Mouse (Mus musculus) neural tube, embryonic 13.5 days (tissue): ENCODE results near the gene OR5BS1P. TPM values are rescaled to one million over a fixed set of nuclear protein-coding genes. Genes with fewer than 3 reads are reported as not detected.
"Not testable (repeated sequence)": the region's sequence is repeated elsewhere in the genome, so short reads cannot be mapped to it uniquely, and the experiment has no call there.

ENCODE experiments used
- ATAC-seq: fragments of 200-750 bp; cut with Nextera tagmentation; 2 replicates; pipeline ENCODE4 v1.8.0; 2017; ENCODE audit warnings: low read depth, mild to moderate bottlenecking, moderate TSS enrichment, moderate library complexity
- H3K27ac ChIP-seq: fragments of 300-500 bp; sonication (generic); replicated peaks from 2 replicates; pipeline ENCODE4 v1.5.1; 2015; ENCODE audit warnings: moderate library complexity, mild to moderate bottlenecking, inconsistent platforms
- H3K27me3 ChIP-seq: fragments of 300-500 bp; sonication (generic); 2 replicates; pipeline ENCODE4 v1.6.1; 2015; ENCODE audit warnings: mild to moderate bottlenecking, inconsistent platforms
- H3K36me3 ChIP-seq: fragments of 300-500 bp; sonication (generic); 2 replicates; pipeline ENCODE4 v1.6.1; 2015; ENCODE audit warnings: mild to moderate bottlenecking, inconsistent platforms
- H3K4me1 ChIP-seq: fragments of 300-500 bp; sonication (generic); replicated peaks from 2 replicates; pipeline ENCODE4 v1.6.1; 2015; ENCODE audit warnings: inconsistent platforms
- H3K4me2 ChIP-seq: fragments of 300-500 bp; sonication (generic); 2 replicates; pipeline ENCODE4 v1.6.1; 2015; ENCODE audit warnings: inconsistent platforms, mild to moderate bottlenecking, moderate library complexity
- H3K4me3 ChIP-seq: fragments of 300-500 bp; sonication (generic); 2 replicates; pipeline ENCODE4 v1.5.1; 2015; ENCODE audit warnings: mild to moderate bottlenecking, inconsistent platforms
- H3K9ac ChIP-seq: fragments of 300-500 bp; sonication (generic); 2 replicates; pipeline ENCODE4 v1.6.1; 2015; ENCODE audit warnings: moderate library complexity, mild to moderate bottlenecking, inconsistent platforms
- H3K9me3 ChIP-seq: fragments of 300-500 bp; sonication (generic); 2 replicates; pipeline ENCODE4 v1.6.1; 2016; ENCODE audit warnings: inconsistent platforms
- WGBS: fragments of 180-500 bp; shearing (Covaris S2); methylation state at CpG from one replicate; pipeline ENCODE4 v1.1.7; 2015; 5-methylcytosine and 5-hydroxymethylcytosine counted together
- polyA plus RNA-seq: library from polyadenylated mRNA; unstranded; fragments of >200 nt; fragmentation: Nextera tagmentation; extraction: Ambion mirVana; gene quantifications from 2 replicates; pipeline ENCODE4 v1.2.1, GENCODE M21; 2015

Gene OR5BS1P
- not detected in 2 replicates for polyA plus RNA-seq

GRCm38 (mm10) chr15:98469596-98469995, at the start of gene OR5BS1P:
Gene OR5BS1P, plus strand, starts transcription at chr15:98469896.
- no peaks in the 10 kb centered on the region for H3K36me3 ChIP-seq
- no peak within 1 kb of the TSS for H3K4me2 ChIP-seq
- ATAC-seq, result no peak
- no peaks in the 10 kb centered on the region for H3K27me3 ChIP-seq
- 88% methylated on average over 4 of the region's 4 CpGs for WGBS
- H3K4me3 ChIP-seq, result no peak within 1 kb of the TSS
- no peak within 1 kb of the TSS for H3K27ac ChIP-seq
- no peak within 1 kb of the TSS for H3K9ac ChIP-seq
- no peaks in the 10 kb centered on the region for H3K4me1 ChIP-seq
- H3K9me3 ChIP-seq, result no peaks in the 10 kb centered on the region

- H3K4me1 ChIP-seq, result peaks cover 12% of the 10 kb centered on the region; the same call in 1 of the 2 replicates
- WGBS, result 79% methylated on average over 4 of the region's 4 CpGs
- no peak overlapping the region for H3K27ac ChIP-seq
- no peaks in the 10 kb centered on the region for H3K36me3 ChIP-seq
- H3K4me3 ChIP-seq, result no peak overlapping the region
- no peaks in the 10 kb centered on the region for H3K27me3 ChIP-seq
- no peak for ATAC-seq
- H3K9ac ChIP-seq, result no peak overlapping the region
- no peaks in the 10 kb centered on the region for H3K9me3 ChIP-seq
- no peak overlapping the region for H3K4me2 ChIP-seq
Measured at GRCm38 (mm10) chr15:98420897-98421296, 48.8 kb upstream of the OR5BS1P start.

DNA sequence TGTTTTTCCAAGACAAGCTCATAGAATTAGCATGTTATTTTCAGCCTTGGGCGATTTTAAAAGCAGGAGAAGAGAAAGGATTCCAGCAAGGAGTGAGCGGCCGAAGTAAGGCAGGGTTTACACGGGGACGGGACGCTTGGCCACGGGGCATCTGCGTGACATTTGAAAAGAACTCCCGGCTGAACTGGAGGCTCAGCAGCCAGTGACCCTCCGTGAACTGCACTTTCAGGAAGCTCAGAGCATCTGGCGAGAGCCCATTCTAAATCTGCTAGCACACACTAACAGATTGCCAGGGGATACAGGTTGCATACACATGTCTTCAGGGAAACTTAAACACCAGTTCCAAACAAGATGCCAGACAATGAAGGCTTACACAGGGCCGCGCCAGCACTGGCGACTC, 45.4 kb upstream of the OR5BS1P start:
- WGBS, result 61% methylated on average over 14 of the region's 14 CpGs
- H3K36me3 ChIP-seq, result no peaks in the 10 kb centered on the region
- no peak overlapping the region for H3K27ac ChIP-seq
- no peaks in the 10 kb centered on the region for H3K9me3 ChIP-seq
- H3K4me2 ChIP-seq, result no peak overlapping the region
- no peaks in the 10 kb centered on the region for H3K27me3 ChIP-seq
- ATAC-seq, result no peak
- H3K4me1 ChIP-seq, result peaks cover 12% of the 10 kb centered on the region; the same call in 1 of the 2 replicates
- no peak overlapping the region for H3K4me3 ChIP-seq
- H3K9ac ChIP-seq, result no peak overlapping the region

GRCm38 (mm10) chr15:98424753-98425152, 44.9 kb upstream of the OR5BS1P start:
- ATAC-seq, result no peak
- Histone ChIP-seq H3K27ac (no peak overlapping the region), H3K9me3 (no peaks in the 10 kb centered on the region), H3K36me3 (no peaks in the 10 kb centered on the region), H3K4me3 (no peak overlapping the region), H3K27me3 (no peaks in the 10 kb centered on the region), H3K4me1 (peaks cover 12% of the 10 kb centered on the region; the same call in 1 of the 2 replicates), H3K4me2 (no peak overlapping the region), H3K9ac (no peak overlapping the region)
- WGBS, result 60% methylated on average over 6 of the region's 6 CpGs

- H3K9ac ChIP-seq, result no peak overlapping the region
- H3K4me3 ChIP-seq, result no peak overlapping the region
- no peak overlapping the region for H3K27ac ChIP-seq
- no peaks in the 10 kb centered on the region for H3K36me3 ChIP-seq
- H3K9me3 ChIP-seq, result no peaks in the 10 kb centered on the region
- H3K4me1 ChIP-seq, result peaks cover 12% of the 10 kb centered on the region; the same call in 1 of the 2 replicates
- no peak overlapping the region for H3K4me2 ChIP-seq
- H3K27me3 ChIP-seq, result no peaks in the 10 kb centered on the region
- WGBS, result 24% methylated on average over 7 of the region's 7 CpGs
- no peak for ATAC-seq
Measured at GRCm38 (mm10) chr15:98425188-98425587, 44.5 kb upstream of the OR5BS1P start.

DNA sequence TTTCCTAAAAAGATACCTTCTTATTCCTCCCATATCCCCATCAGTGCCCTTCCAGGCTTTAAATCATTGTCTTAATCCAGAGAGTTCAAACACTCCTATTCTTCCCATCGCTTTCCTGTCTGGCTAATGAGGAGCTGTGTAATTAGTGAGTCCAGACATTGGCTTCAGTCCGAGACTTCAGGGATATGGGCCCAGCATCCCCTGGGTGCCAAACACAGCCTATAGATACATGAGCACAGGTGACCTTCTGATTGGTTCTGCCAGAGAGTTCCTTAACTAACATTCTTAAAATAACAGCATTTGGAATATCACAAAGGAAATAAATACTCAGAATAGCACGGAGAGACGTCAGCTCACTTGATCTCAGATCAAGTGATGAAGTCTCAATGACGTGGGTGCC, 38.8 kb upstream of the OR5BS1P start, which contains the start of gene Olfr282:
TSS of gene Olfr282 (plus strand) at position 301 of the 400 bp plus-strand sequence.
- not testable (repeated sequence) for H3K4me1 ChIP-seq, H3K4me2 ChIP-seq, H3K4me3 ChIP-seq, H3K27me3 ChIP-seq, H3K9me3 ChIP-seq, H3K27ac ChIP-seq, H3K36me3 ChIP-seq, ATAC-seq, H3K9ac ChIP-seq
- WGBS, result 72% methylated on average over 5 of the region's 5 CpGs

- no peak overlapping the region for H3K27ac ChIP-seq
- H3K4me3 ChIP-seq, result no peak overlapping the region
- 84% methylated on average over 3 of the region's 3 CpGs for WGBS
- H3K4me1 ChIP-seq, result no peaks in the 10 kb centered on the region
- no peak overlapping the region for H3K4me2 ChIP-seq
- no peak for ATAC-seq
- H3K9me3 ChIP-seq, result no peaks in the 10 kb centered on the region
- H3K36me3 ChIP-seq, result no peaks in the 10 kb centered on the region
- H3K27me3 ChIP-seq, result no peaks in the 10 kb centered on the region
- H3K9ac ChIP-seq, result no peak overlapping the region
Measured at GRCm38 (mm10) chr15:98444561-98444960, 25.1 kb upstream of the OR5BS1P start.

DNA sequence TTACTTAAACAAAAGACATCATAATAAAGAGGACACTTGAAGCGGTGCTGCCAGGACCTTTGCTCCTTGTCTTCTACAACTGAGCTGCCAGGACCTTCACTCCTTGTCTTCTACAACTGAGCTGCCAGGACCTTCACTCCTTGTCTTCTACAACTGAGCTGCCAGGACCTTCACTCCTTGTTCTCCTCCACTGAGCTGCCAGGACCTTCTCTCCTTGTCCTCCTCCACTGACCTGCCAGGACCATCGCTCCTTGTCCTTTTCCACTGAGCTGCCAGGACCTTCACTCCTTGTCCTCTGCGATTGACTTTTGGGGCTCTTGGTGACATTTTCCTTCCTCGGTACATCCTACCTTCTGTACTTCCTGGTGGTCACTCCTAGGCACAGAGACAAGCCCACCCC, 21.2 kb upstream of the OR5BS1P start:
- H3K27me3 ChIP-seq, result no peaks in the 10 kb centered on the region
- no peaks in the 10 kb centered on the region for H3K9me3 ChIP-seq
- no peaks in the 10 kb centered on the region for H3K36me3 ChIP-seq
- H3K4me3 ChIP-seq, result no peak overlapping the region
- H3K9ac ChIP-seq, result no peak overlapping the region
- H3K27ac ChIP-seq, result no peak overlapping the region
- no peak overlapping the region for H3K4me2 ChIP-seq
- H3K4me1 ChIP-seq, result no peaks in the 10 kb centered on the region
- 62% methylated on average over 4 of the region's 4 CpGs for WGBS
- ATAC-seq, result no peak

DNA sequence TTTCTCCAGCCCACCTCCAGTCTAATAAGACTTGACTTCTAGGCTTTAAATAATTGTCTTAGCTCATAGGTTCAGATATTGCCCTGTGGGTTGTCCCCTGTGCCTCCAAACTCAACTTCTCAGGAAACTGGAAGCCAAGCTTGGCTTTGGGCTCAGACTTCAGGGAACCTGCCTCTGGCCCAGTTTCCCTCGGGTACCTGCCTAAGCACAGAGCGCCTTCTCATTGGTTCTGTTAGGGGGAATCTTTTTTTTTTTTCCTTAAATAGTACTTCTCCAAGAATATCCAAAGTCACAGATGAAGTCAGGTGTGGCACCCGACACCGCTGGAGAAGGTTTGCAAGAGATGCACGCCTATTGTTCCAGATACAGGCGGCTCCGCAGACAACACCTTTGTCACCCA, 17.4 kb upstream of the OR5BS1P start, which contains the start of gene Olfr281:
TSS of gene Olfr281 (plus strand) at position 301 of the 400 bp plus-strand sequence.
- no peaks in the 10 kb centered on the region for H3K4me1 ChIP-seq
- 91% methylated on average over 7 of the region's 7 CpGs for WGBS

DNA sequence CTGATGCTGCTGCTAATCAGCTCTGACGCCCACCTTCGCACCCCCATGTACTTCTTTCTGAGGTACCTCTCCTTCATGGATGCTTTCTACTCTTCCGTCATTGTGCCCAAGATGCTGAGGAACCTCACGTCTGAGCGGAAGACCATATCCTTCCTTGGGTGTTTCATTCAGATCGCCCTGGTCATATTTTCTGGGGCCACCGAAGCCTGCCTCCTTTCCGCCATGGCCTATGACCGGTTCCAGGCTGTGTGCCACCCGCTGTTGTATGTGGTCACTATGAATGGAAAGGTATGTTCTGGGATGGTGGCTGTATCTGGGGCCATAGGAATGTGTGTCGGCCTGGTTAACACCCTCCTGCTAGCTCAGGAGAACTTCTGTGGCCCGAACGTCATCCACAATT, 1.8 kb downstream of the OR5BS1P start:
- 89% methylated on average over 13 of the region's 13 CpGs for WGBS
- H3K4me3 ChIP-seq, result no peak overlapping the region
- no peaks in the 10 kb centered on the region for H3K4me1 ChIP-seq
- no peak overlapping the region for H3K4me2 ChIP-seq
- H3K9ac ChIP-seq, result no peak overlapping the region
- no peaks in the 10 kb centered on the region for H3K9me3 ChIP-seq
- H3K27me3 ChIP-seq, result no peaks in the 10 kb centered on the region
- no peak overlapping the region for H3K27ac ChIP-seq
- no peaks in the 10 kb centered on the region for H3K36me3 ChIP-seq
- no peak for ATAC-seq

More for the DNA sequence above, 17.4 kb upstream of the OR5BS1P start, which contains the start of gene Olfr281:
- Histone ChIP-seq H3K27me3 (no peaks in the 10 kb centered on the region), H3K4me3 (no peak within 1 kb of the TSS), H3K27ac (no peak within 1 kb of the TSS), H3K36me3 (no peaks in the 10 kb centered on the region), H3K9ac (no peak within 1 kb of the TSS), H3K4me2 (no peak within 1 kb of the TSS), H3K9me3 (no peaks in the 10 kb centered on the region)
- no peak for ATAC-seq

DNA sequence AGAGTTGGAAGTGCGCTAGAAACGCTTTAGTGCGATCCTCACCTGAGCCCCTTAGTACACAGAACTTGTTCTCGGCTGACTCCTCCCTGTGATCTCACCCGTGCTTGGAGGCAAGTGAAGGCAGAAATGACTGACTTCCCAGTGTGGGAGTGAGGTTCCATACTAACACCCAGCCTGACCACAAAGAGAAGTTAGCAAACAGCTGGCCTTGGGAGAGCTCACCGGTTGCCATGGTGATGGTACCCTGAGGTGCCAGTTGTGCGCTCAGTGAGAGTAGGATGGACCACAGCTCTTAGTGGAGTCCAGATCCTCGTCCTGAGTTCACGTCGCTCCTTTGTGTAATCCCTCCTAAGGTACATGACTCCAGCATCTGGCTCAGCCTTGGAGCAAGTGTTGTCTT, 5.3 kb downstream of the OR5BS1P start:
- H3K9ac ChIP-seq, result no peak overlapping the region
- no peaks in the 10 kb centered on the region for H3K27me3 ChIP-seq
- no peaks in the 10 kb centered on the region for H3K4me1 ChIP-seq
- H3K9me3 ChIP-seq, result no peaks in the 10 kb centered on the region
- no peak overlapping the region for H3K4me2 ChIP-seq
- 82% methylated on average over 10 of the region's 10 CpGs for WGBS
- H3K27ac ChIP-seq, result no peak overlapping the region
- no peak overlapping the region for H3K4me3 ChIP-seq
- no peaks in the 10 kb centered on the region for H3K36me3 ChIP-seq
- ATAC-seq, result no peak

- ATAC-seq, result no peak
- Histone ChIP-seq H3K4me1 (no peaks in the 10 kb centered on the region), H3K4me3 (no peak overlapping the region), H3K9ac (no peak overlapping the region), H3K4me2 (no peak overlapping the region), H3K27ac (no peak overlapping the region), H3K27me3 (no peaks in the 10 kb centered on the region), H3K9me3 (no peaks in the 10 kb centered on the region), H3K36me3 (no peaks in the 10 kb centered on the region)
- 53% methylated on average over 10 of the region's 10 CpGs for WGBS
Measured at GRCm38 (mm10) chr15:98475382-98475781, 5.7 kb downstream of the OR5BS1P start.

GRCm38 (mm10) chr15:98476281-98476680, 6.6 kb downstream of the OR5BS1P start:
- WGBS, result 86% methylated on average over 5 of the region's 5 CpGs
- ATAC-seq, result no peak

More at GRCm38 (mm10) chr15:98476281-98476680, 6.6 kb downstream of the OR5BS1P start:
- H3K27ac ChIP-seq, result no peak overlapping the region
- no peaks in the 10 kb centered on the region for H3K9me3 ChIP-seq
- H3K4me3 ChIP-seq, result no peak overlapping the region
- H3K4me1 ChIP-seq, result no peaks in the 10 kb centered on the region
- no peak overlapping the region for H3K4me2 ChIP-seq
- no peaks in the 10 kb centered on the region for H3K36me3 ChIP-seq
- no peak overlapping the region for H3K9ac ChIP-seq
- H3K27me3 ChIP-seq, result no peaks in the 10 kb centered on the region
